In genomic region chr2:68799993-68800740, GRCm38 (mm10) we compare ENCODE assay signal across 12 mouse cellular contexts.
DNase-seq lines count a peak whose midpoint lies in the region; ATAC-seq and TF ChIP-seq lines count a peak whose summit lies in the region.
"Had no signal": no experiment of that assay in that cellular context is flagged by ENCODE, and none has a peak within 500 bp of the region (broad histone marks: within the 10 kb centered on the region; RNA-seq: fewer than 3 reads in every experiment).

No protein-coding gene starts in this region.

- no peak overlapping the region for H3K9ac ChIP-seq in hindbrain, postnatal 0 days (replicated peaks; ENCODE audit: low read length)
- no peak overlapping the region for H3K9ac ChIP-seq in hindbrain, embryonic 11.5 days (ENCODE audit: low read depth, low read length)
- H3K9ac ChIP-seq in kidney, embryonic 15.5 days: no peak overlapping the region
- H3K9ac ChIP-seq: embryonic facial prominence, embryonic 13.5 days had no signal

- no peaks in the 10 kb centered on the region for H3K4me1 ChIP-seq in hindbrain, postnatal 0 days (ENCODE audit: insufficient read depth, low read length)
- no peaks in the 10 kb centered on the region for H3K4me1 ChIP-seq in hindbrain, embryonic 11.5 days (replicated peaks; ENCODE audit: control insufficient read depth, insufficient read depth, low read length)
- H3K4me1 ChIP-seq in kidney, embryonic 15.5 days: peaks cover 14% of the 10 kb centered on the region; the same call in 1 of the 2 replicates

- no peak for TF ChIP-seq CTCF in hindbrain, postnatal 0 days (IDR thresholded peaks at IDR 0.05; ENCODE audit: low read depth)

- no peaks in the 10 kb centered on the region for H3K36me3 ChIP-seq in hindbrain, postnatal 0 days (ENCODE audit: insufficient read depth, low read length)
- H3K36me3 ChIP-seq in hindbrain, embryonic 11.5 days (ENCODE audit: control insufficient read depth, insufficient read depth, low read length): no peaks in the 10 kb centered on the region
- H3K36me3 ChIP-seq in kidney, embryonic 15.5 days: no peaks in the 10 kb centered on the region
- H3K36me3 ChIP-seq: embryonic facial prominence, embryonic 13.5 days had no signal

- no peak overlapping the region for H3K4me2 ChIP-seq in hindbrain, postnatal 0 days (ENCODE audit: low read depth, low read length)
- no peak overlapping the region for H3K4me2 ChIP-seq in hindbrain, embryonic 11.5 days (replicated peaks; ENCODE audit: low read depth, low read length)
- H3K4me2 ChIP-seq in kidney, embryonic 15.5 days: no peak overlapping the region
- H3K4me2 ChIP-seq: embryonic facial prominence, embryonic 13.5 days had no signal

- H3K4me3 ChIP-seq in hindbrain, postnatal 0 days (ENCODE audit: low read length): no peak overlapping the region
- H3K4me3 ChIP-seq in hindbrain, embryonic 11.5 days (ENCODE audit: low read depth, low read length): no peak overlapping the region
- no peak overlapping the region for H3K4me3 ChIP-seq in kidney, embryonic 15.5 days (replicated peaks)
- H3K4me3 ChIP-seq: embryonic facial prominence, embryonic 13.5 days; heart, adult 2 months had no signal

- H3K27me3 ChIP-seq in hindbrain, postnatal 0 days (ENCODE audit: insufficient read depth, low read length): no peaks in the 10 kb centered on the region
- H3K27me3 ChIP-seq in hindbrain, embryonic 11.5 days (ENCODE audit: control insufficient read depth, insufficient read depth, low read length): no peaks in the 10 kb centered on the region
- no peaks in the 10 kb centered on the region for H3K27me3 ChIP-seq in kidney, embryonic 15.5 days
- H3K27me3 ChIP-seq: embryonic facial prominence, embryonic 13.5 days had no signal

- H3K9me3 ChIP-seq in hindbrain, postnatal 0 days (ENCODE audit: low read length): no peaks in the 10 kb centered on the region
- no peaks in the 10 kb centered on the region for H3K9me3 ChIP-seq in hindbrain, embryonic 11.5 days (ENCODE audit: control insufficient read depth, low read length)
- H3K9me3 ChIP-seq in kidney, embryonic 15.5 days (replicated peaks): no peaks in the 10 kb centered on the region
- H3K9me3 ChIP-seq: embryonic facial prominence, embryonic 13.5 days had no signal

- peak; percentile 63 for DNase-seq in hindbrain, postnatal 0 days (ENCODE audit: low spot score)
- DNase-seq in hindbrain, embryonic 11.5 days (ENCODE audit: low spot score): no peak
- peak; percentile 36 for DNase-seq in testis, postnatal 14 days (ENCODE audit: low spot score)
- DNase-seq in testis, postnatal 10 days (ENCODE audit: low spot score): no peak
- no peak for DNase-seq in heart, postnatal 4 days
- DNase-seq: heart, adult 2 months; lung, postnatal 36 days; thymus, postnatal 36 days had no signal

- no peak overlapping the region for H3K27ac ChIP-seq in hindbrain, postnatal 0 days
- no peak overlapping the region for H3K27ac ChIP-seq in hindbrain, embryonic 11.5 days (ENCODE audit: low read depth, low read length)
- H3K27ac ChIP-seq in kidney, embryonic 15.5 days: no peak overlapping the region
- H3K27ac ChIP-seq: embryonic facial prominence, embryonic 13.5 days; heart, adult 2 months had no signal

- 58% methylated on average over 10 of the region's 10 CpGs for WGBS in hindbrain, postnatal 0 days
- WGBS in hindbrain, embryonic 11.5 days: 88% methylated on average over 10 of the region's 10 CpGs
- 46% methylated on average over 10 of the region's 10 CpGs for WGBS in kidney, embryonic 15.5 days

- ATAC-seq in hindbrain, postnatal 0 days: no peak; the same call in 1 of the 2 replicates
- ATAC-seq in hindbrain, embryonic 11.5 days (ENCODE audit: low FRiP score): no peak
- ATAC-seq in kidney, embryonic 15.5 days (replicated peaks; ENCODE audit: low FRiP score): peak; percentile 90
- ATAC-seq in erythroid progenitor cell, adult 5-6 weeks (replicated peaks; ENCODE audit: low FRiP score, poor library complexity, severe bottlenecking): no peak
- no peak for ATAC-seq in erythroblast, adult 5-6 weeks (replicated peaks; ENCODE audit: low FRiP score, poor library complexity, severe bottlenecking)

Comparison
In these comparisons a context has a peak if more than half of its experiments do, and no peak if none do; other contexts are left out.
1. DNase-seq: peak in hindbrain, postnatal 0 days (single experiment) and testis, postnatal 14 days (single experiment); none in hindbrain, embryonic 11.5 days (single experiment), testis, postnatal 10 days (single experiment) and heart, postnatal 4 days (single experiment).